Mouse (Mus musculus) cortical plate, adult 2 months (tissue): ENCODE measurements at regions not wholly inside any gene's neighbourhood (a gene's known extent, or its start where the extent isn't known, plus 50 kb on each side); places are given as distances from the start of the nearest gene placed in this dataset.

Experiments
- CTCF ChIP-seq: fragments of 200-500 bp; IDR thresholded peaks from 2 replicates; pipeline ENCODE4 v1.5.1; 2011; ENCODE audit warnings: mild to moderate bottlenecking, control low read depth, low read length; ENCODE audit not compliant: insufficient read depth; ENCODE audit errors: extremely low read depth
- POLR2A ChIP-seq: fragments of 200-500 bp; IDR thresholded peaks from 2 replicates; pipeline ENCODE4 v1.6.1; 2011; ENCODE audit warnings: mild to moderate bottlenecking, low read length, control low read depth; ENCODE audit not compliant: insufficient read depth; ENCODE audit errors: extremely low read depth

DNA sequence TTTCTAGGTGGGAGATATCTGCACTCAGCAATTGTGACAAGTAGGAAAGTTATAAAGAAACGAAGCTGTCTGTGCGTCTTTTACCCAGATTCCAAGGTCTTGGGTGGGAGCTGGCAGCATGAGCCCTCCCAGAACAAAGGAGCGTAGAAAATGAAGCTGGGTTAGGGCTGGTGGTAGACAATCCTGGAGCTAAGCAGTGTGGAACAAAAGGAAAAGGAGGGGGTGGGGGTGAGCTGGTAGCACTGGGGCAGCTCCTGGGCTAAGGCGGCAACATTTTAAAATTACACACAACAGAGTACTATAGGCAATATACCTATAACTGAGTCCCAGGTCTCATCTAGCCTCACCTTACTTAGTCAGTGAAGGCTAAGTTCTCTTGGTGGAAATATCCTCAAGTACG lies 235.6 kb upstream of the Cited2 start:
- TF ChIP-seq CTCF (no peak), POLR2A (no peak)
